24 mouse cellular contexts compared by ENCODE assay signal in the genomic region with DNA sequence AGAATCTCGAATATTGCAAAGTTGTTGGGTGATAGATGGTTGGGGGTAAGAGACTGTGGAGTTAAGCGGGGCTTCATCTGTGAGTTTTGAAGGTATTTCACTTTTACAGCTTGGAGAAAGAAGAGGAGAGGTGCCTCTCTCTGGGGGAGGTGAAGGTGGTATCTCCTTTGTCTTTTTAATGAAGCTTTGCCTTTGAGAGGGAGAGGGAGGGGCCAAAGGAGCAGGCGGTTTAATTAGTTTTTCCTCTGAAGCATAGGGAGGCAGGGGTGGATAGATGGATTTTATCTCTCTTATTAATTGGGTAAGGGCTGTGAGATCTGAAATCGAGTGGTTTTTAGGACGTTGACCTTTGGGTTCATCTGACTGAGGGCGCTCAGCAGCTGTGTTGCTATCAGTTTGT.
DNase-seq lines count a peak whose midpoint lies in the region; ATAC-seq lines count a peak whose summit lies in the region.
"Had no signal": no experiment of that assay in that cellular context is flagged by ENCODE, and none has a peak within 500 bp of the region (broad histone marks: within the 10 kb centered on the region; RNA-seq: fewer than 3 reads in every experiment).

No protein-coding gene starts in this region.

- H3K4me2 ChIP-seq in forebrain, embryonic 11.5 days (ENCODE audit: low read depth, low read length, severe bottlenecking), result no peak overlapping the region
- H3K4me2 ChIP-seq in forebrain, embryonic 15.5 days (replicated peaks), result no peak overlapping the region
- H3K4me2 ChIP-seq in hindbrain, embryonic 16.5 days (ENCODE audit: low read length), result no peak overlapping the region
- H3K4me2 ChIP-seq in hindbrain, embryonic 13.5 days, result no peak overlapping the region
- H3K4me2 ChIP-seq: embryonic facial prominence, embryonic 13.5 days; embryonic facial prominence, embryonic 15.5 days; forebrain, embryonic 13.5 days had no signal

- no peaks in the 10 kb centered on the region for H3K36me3 ChIP-seq in forebrain, embryonic 11.5 days (ENCODE audit: control insufficient read depth, insufficient read depth, low read length)
- H3K36me3 ChIP-seq in forebrain, embryonic 15.5 days, result no peaks in the 10 kb centered on the region
- no peaks in the 10 kb centered on the region for H3K36me3 ChIP-seq in hindbrain, embryonic 16.5 days (ENCODE audit: control insufficient read depth, insufficient read depth, low read length)
- H3K36me3 ChIP-seq in hindbrain, embryonic 13.5 days, result no peaks in the 10 kb centered on the region
- H3K36me3 ChIP-seq: embryonic facial prominence, embryonic 13.5 days; embryonic facial prominence, embryonic 15.5 days; G1E had no signal

- no peak for DNase-seq in forebrain, embryonic 11.5 days (ENCODE audit: low spot score)
- DNase-seq in R1 (ENCODE audit: low read depth, low spot score), result peak; percentile 27
- DNase-seq in cerebellum, adult 18-20 months, result no peak
- DNase-seq in kidney, adult 11 months, result no peak
- DNase-seq: adrenal gland, adult 8-10 months; adrenal gland, postnatal 14 days; adrenal gland, postnatal 36 days; cerebellum, adult 11-12 months; cerebellum, adult 8-10 months; cerebellum, adult 9-11 months; cerebellum, postnatal 14 days; cerebellum, postnatal 36 days; embryo, embryonic 11 days had no signal

- 32% methylated on average over 6 of the region's 6 CpGs for WGBS in forebrain, embryonic 11.5 days
- WGBS in forebrain, embryonic 15.5 days, result 22% methylated on average over 6 of the region's 6 CpGs
- 39% methylated on average over 6 of the region's 6 CpGs for WGBS in hindbrain, embryonic 16.5 days
- 42% methylated on average over 6 of the region's 6 CpGs for WGBS in hindbrain, embryonic 13.5 days

- peak; percentile 76 for ATAC-seq in forebrain, embryonic 11.5 days (replicated peaks; ENCODE audit: low FRiP score)
- no peak for ATAC-seq in forebrain, embryonic 15.5 days (replicated peaks)
- ATAC-seq in hindbrain, embryonic 16.5 days, result peak; percentile 58; the same call in 1 of the 2 replicates
- ATAC-seq in hindbrain, embryonic 13.5 days (ENCODE audit: low FRiP score), result no peak
- ATAC-seq: activated CD4-positive, CD25-positive, alpha-beta regulatory T cell, adult 4 months; forebrain, embryonic 13.5 days; forebrain, embryonic 16.5 days; Patski had no signal

- no peak overlapping the region for H3K27ac ChIP-seq in forebrain, embryonic 11.5 days (ENCODE audit: low read depth, low read length)
- no peak overlapping the region for H3K27ac ChIP-seq in forebrain, embryonic 15.5 days (replicated peaks)
- no peak overlapping the region for H3K27ac ChIP-seq in hindbrain, embryonic 16.5 days (ENCODE audit: low read depth, low read length)
- H3K27ac ChIP-seq in hindbrain, embryonic 13.5 days, result no peak overlapping the region
- H3K27ac ChIP-seq: embryonic facial prominence, embryonic 13.5 days; embryonic facial prominence, embryonic 15.5 days; forebrain, embryonic 13.5 days had no signal

- H3K9ac ChIP-seq in forebrain, embryonic 11.5 days (ENCODE audit: low read length), result no peak overlapping the region
- H3K9ac ChIP-seq in forebrain, embryonic 15.5 days (replicated peaks), result no peak overlapping the region
- H3K9ac ChIP-seq in hindbrain, embryonic 16.5 days (ENCODE audit: low read depth, low read length), result no peak overlapping the region
- no peak overlapping the region for H3K9ac ChIP-seq in hindbrain, embryonic 13.5 days
- H3K9ac ChIP-seq: embryonic facial prominence, embryonic 13.5 days; embryonic facial prominence, embryonic 15.5 days; forebrain, embryonic 13.5 days had no signal

- H3K4me3 ChIP-seq in forebrain, embryonic 11.5 days (ENCODE audit: low read depth, low read length), result no peak overlapping the region
- H3K4me3 ChIP-seq in forebrain, embryonic 15.5 days, result no peak overlapping the region
- H3K4me3 ChIP-seq in hindbrain, embryonic 16.5 days (ENCODE audit: low read length), result no peak overlapping the region
- H3K4me3 ChIP-seq in hindbrain, embryonic 13.5 days, result no peak overlapping the region
- H3K4me3 ChIP-seq: embryonic facial prominence, embryonic 13.5 days; embryonic facial prominence, embryonic 15.5 days; erythroblast, embryonic 14.5 days; forebrain, embryonic 13.5 days had no signal

- no peaks in the 10 kb centered on the region for H3K4me1 ChIP-seq in forebrain, embryonic 11.5 days (replicated peaks; ENCODE audit: control insufficient read depth, insufficient read depth, low read length)
- no peaks in the 10 kb centered on the region for H3K4me1 ChIP-seq in forebrain, embryonic 15.5 days
- no peaks in the 10 kb centered on the region for H3K4me1 ChIP-seq in hindbrain, embryonic 16.5 days (ENCODE audit: control insufficient read depth, insufficient read depth, low read depth, low read length)
- H3K4me1 ChIP-seq in hindbrain, embryonic 13.5 days (replicated peaks), result no peaks in the 10 kb centered on the region
- H3K4me1 ChIP-seq: embryonic facial prominence, embryonic 13.5 days; embryonic facial prominence, embryonic 15.5 days; forebrain, embryonic 13.5 days had no signal

- no peaks in the 10 kb centered on the region for H3K27me3 ChIP-seq in forebrain, embryonic 11.5 days (ENCODE audit: control insufficient read depth, insufficient read depth, low read length)
- H3K27me3 ChIP-seq in forebrain, embryonic 15.5 days, result no peaks in the 10 kb centered on the region
- H3K27me3 ChIP-seq in hindbrain, embryonic 16.5 days (replicated peaks; ENCODE audit: control insufficient read depth, insufficient read depth, low read length), result no peaks in the 10 kb centered on the region
- no peaks in the 10 kb centered on the region for H3K27me3 ChIP-seq in hindbrain, embryonic 13.5 days
- H3K27me3 ChIP-seq: embryonic facial prominence, embryonic 13.5 days; embryonic facial prominence, embryonic 15.5 days; forebrain, embryonic 13.5 days; Patski had no signal

- H3K9me3 ChIP-seq in forebrain, embryonic 11.5 days (ENCODE audit: control insufficient read depth, low read length), result no peaks in the 10 kb centered on the region
- H3K9me3 ChIP-seq in forebrain, embryonic 15.5 days, result no peaks in the 10 kb centered on the region
- no peaks in the 10 kb centered on the region for H3K9me3 ChIP-seq in hindbrain, embryonic 16.5 days (ENCODE audit: control insufficient read depth, low read length)
- no peaks in the 10 kb centered on the region for H3K9me3 ChIP-seq in hindbrain, embryonic 13.5 days
- H3K9me3 ChIP-seq: embryonic facial prominence, embryonic 13.5 days; embryonic facial prominence, embryonic 15.5 days; forebrain, embryonic 13.5 days; G1E had no signal

Comparison
In these comparisons a context has a peak if more than half of its experiments do, and no peak if none do; other contexts are left out.
1. ATAC-seq: peak in forebrain, embryonic 11.5 days (single experiment) and hindbrain, embryonic 16.5 days (single experiment); none in forebrain, embryonic 15.5 days (single experiment) and hindbrain, embryonic 13.5 days (single experiment).